Mouse (Mus musculus) lung, adult 18-20 months (tissue): ENCODE measurements around the gene Nfkb2.
A peak's percentile ranks its signal among the peaks of the same experiment; 100 is the strongest.

Experiments used
- DNase-seq, 2 experiments: peaks; one replicate each; pipeline ENCODE4 v3.0.0; 2022; ENCODE audit warnings: mixed read lengths in 2 of 2

The Nfkb2 gene

GRCm38 (mm10) chr19:46347146-46347545, 43.0 kb downstream of the Nfkb2 start:
- DNase-seq: no peak

DNA sequence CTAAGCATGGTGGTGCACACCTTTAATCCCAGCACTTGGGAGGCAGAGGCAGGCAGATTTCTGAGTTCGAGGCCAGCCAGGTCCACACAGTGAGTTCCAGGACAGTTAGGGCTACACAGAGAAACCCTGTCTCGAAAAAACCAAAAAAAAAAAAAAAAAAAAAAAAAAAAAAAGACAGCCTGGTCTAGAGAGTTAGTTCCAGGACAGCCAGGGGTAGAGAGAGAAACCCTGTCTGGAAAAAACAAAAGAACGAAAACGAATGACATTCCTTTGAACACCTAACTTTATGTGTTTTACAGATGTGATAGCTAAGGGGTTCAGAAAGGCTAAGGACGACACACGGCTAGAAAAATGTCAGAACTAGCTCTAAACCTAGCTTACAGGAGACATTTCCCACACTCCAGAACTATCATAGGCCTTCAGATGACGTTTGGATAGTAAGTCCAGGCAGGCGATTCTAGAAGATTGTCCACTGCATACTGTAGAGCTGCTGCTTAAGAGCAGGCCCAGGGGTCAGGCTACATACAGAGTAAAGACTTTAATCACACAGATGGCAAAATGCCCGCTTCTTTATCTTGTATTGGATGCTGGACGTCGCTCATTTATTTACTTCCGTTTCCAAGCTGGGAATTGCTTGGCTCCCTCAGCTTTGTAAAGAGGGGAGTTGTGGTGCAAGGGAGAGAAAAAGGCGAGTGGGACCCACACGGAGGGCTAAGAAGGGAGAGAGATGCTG, 44.0 kb downstream of the Nfkb2 start:
- no peak for DNase-seq

DNA sequence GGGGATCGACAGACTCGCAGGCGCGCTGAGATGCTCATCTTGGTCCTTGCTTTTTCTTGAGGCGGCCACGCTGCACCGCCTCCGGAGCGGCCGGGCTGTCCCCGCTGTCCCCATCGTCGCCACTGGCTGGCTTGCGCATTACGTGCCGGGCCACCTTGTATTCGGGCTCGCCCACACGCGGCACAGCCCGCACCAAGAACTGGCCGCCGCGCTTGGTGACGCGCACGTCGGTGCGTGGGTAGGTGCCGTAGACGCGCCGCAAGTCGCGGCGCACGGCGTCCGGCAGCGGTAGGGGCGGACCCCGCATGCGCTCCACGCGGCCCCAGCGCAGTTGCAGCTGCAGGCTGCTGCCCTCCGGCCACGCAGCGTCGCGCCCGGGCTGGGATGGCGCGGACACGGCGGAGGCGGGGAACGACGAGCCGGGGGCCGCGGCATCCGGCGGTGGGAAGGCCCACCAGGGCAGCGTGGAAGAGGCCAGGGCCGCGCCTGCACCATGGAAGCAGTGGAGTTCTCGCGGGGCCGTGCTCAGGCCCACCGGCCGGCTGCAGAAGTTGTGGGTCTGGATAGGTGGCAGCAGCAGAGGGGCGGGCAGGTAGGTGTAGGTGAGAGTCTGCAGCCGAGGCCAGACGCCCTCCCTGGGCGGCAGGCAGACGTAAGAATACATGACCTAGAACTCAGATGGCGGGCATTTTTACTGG, 44.8 kb downstream of the Nfkb2 start:
- DNase-seq: peak; percentile 66 to 74

DNA sequence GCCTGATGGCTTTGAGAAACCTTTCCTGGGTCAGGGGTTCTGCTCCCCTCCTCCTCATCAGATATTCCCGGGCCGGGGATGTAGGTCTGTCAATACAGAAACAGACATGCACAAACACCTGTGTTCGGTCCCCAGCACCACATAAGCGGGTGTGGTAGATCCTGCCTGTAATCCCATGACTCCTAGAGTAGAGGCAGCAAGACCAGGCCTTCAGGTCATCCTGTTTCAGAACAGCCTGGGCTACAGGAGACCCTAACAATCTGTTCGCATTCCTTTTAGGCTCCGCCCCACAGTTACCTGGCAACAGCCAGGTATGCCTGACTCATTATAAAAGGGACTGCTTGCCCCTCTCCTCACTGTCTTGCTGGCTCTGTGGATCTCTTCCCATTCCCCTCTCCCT, 45.4 kb downstream of the Nfkb2 start:
- peak in 1 of 2 experiments; percentile 37 for DNase-seq

GRCm38 (mm10) chr19:46350168-46350932, 46.2 kb downstream of the Nfkb2 start, which contains the start of gene 2310034G01Rik:
2310034G01Rik (minus strand) TSS chr19:46350302.
- DNase-seq: peak; percentile 57 to 78

DNA sequence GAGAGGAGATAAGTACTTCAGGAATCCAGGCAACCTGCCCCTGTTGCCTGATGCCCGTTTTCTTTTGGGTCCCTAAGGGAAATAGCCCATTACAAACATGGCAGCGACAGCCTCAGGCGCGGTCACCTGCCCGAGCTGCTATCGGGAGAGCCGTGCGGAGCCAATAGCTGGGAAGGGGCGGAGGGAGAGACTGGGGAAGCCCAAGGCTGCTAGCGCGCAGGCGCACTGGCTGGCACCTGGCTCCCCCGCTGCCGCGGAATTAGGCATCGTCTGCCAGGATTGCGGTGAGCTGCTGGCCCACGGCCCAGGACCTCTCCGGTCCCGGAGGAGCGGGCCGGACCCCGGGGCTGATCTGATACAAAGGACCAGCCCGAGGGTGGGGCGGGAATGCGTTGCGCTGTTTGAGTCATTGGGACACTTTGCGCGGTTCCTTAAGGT, 52.6 kb downstream of the Nfkb2 start:
- peak; percentile 93 to 95 for DNase-seq

DNA sequence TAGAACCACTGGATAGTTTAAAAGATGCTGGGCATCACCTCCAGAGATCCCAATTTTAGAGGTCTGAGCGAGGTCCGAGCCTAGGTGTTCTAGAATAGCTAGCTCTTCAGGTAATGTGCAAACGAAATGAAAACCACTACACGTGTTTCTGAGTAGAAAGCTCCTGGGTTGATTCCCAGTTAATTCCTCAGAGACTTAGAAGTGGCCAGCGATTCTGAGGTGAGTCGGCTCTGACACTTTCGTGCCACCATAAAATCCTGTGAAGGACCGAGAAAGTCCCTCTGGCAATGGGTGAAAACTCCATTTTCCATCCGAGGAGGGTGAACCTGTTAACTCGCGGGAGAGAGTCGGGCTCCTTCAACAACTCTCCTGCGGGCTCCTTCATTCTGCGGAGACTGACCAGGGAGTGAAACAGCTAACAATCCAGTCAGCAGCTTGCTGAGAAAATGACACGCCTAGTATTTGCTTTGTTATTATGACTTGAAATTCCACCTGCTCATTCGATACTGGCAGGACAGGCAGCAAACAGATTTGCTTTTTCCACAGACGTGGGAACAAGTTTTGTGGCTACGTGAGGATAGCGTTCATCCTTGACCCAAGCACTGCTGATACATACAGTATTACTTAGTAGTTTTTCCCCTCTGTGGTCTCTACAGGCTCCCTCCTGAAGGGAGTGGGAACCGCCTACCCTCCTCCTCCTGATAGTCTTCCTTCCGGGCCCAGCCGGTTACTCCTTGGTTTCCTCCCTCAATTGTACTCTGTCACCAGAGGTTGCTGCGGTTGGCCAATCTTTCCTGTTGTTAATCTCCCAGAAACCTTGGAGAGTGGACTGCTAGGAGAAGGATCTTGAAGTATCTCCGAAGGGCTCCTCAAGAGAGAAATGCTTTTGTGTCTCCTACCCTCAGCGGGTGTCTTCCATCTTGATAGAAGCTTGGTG, 53.5 kb downstream of the Nfkb2 start:
- peak; percentile 61 for DNase-seq

DNA sequence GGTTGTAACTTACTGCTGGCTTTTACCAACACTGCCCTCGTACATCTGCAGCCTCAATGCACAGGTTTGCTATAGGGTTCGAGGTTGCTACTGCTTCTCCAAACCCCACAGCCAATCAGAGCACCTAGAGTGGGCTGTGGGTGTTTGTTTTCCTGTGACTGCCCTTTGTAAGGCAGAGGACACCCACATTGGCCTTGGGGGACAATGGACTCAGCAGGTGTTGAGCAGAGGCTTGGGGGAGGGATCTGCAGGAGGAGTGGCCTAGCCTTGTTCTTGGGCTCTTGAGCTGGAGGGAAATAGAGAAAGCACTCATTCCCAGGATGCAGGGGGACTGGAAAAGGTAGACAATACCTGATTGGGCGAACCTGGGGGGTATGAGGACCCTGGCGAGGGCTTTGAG, 54.3 kb downstream of the Nfkb2 start:
- DNase-seq: peak; percentile 25 to 41
